Mouse (Mus musculus): ENCODE results near the gene Sufu. TPM values are rescaled to one million over a fixed set of nuclear protein-coding genes. Genes with fewer than 3 reads are reported as not detected.

The Sufu gene
- polyA plus RNA-seq, 2 experiments, result 30.6 to 35.5 TPM

DNA sequence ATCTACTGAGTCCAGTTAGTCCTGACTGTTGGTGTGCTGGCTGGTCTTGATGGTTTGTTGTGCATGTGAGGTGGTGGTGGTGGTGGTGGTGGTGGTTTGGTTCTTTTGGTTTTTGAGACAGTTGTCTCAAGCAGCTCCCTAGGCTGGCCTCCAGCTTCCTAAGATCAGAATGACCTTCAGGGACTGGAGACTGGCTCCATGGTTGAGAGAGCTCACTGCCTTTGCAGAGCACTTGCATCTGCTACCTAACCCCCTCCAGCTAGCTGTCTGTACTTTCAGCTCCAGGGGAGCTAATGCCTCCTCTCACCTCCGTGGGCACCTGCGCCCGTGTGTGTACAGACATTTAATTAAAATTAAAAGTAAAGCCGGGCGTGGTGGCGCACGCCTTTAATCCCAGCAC is 23.7 kb downstream of the Sufu start:
- DNase-seq (ENCODE audit: low spot score) (no peak), ATAC-seq (ENCODE audit: low FRiP score, low read depth) (no peak)
- no peak overlapping the region for H3K4me3 ChIP-seq (replicated peaks; ENCODE audit: low read length)
- no peak for TF ChIP-seq POLR2A (IDR thresholded peaks at IDR 0.05; ENCODE audit: borderline replicate concordance, extremely low read depth, insufficient read depth, insufficient read length)
- no peaks in the 10 kb centered on the region for H3K9me3 ChIP-seq (ENCODE audit: control insufficient read depth, low read length)
- H3K27ac ChIP-seq (replicated peaks; ENCODE audit: low read depth, low read length), result no peak overlapping the region
- no peak overlapping the region for H3K4me2 ChIP-seq (replicated peaks; ENCODE audit: low read depth, low read length, severe bottlenecking)
- peaks cover 15% of the 10 kb centered on the region for H3K4me1 ChIP-seq (ENCODE audit: control insufficient read depth, insufficient read depth, low read length)
- no peak overlapping the region for H3K9ac ChIP-seq (ENCODE audit: low read depth, low read length, severe bottlenecking)
- WGBS, result 94% methylated on average over 7 of the region's 7 CpGs
- no peaks in the 10 kb centered on the region for H3K27me3 ChIP-seq (ENCODE audit: control insufficient read depth, insufficient read depth, low read length)
- H3K36me3 ChIP-seq (ENCODE audit: control insufficient read depth, insufficient read depth, low read length), result peaks cover 12% of the 10 kb centered on the region

DNA sequence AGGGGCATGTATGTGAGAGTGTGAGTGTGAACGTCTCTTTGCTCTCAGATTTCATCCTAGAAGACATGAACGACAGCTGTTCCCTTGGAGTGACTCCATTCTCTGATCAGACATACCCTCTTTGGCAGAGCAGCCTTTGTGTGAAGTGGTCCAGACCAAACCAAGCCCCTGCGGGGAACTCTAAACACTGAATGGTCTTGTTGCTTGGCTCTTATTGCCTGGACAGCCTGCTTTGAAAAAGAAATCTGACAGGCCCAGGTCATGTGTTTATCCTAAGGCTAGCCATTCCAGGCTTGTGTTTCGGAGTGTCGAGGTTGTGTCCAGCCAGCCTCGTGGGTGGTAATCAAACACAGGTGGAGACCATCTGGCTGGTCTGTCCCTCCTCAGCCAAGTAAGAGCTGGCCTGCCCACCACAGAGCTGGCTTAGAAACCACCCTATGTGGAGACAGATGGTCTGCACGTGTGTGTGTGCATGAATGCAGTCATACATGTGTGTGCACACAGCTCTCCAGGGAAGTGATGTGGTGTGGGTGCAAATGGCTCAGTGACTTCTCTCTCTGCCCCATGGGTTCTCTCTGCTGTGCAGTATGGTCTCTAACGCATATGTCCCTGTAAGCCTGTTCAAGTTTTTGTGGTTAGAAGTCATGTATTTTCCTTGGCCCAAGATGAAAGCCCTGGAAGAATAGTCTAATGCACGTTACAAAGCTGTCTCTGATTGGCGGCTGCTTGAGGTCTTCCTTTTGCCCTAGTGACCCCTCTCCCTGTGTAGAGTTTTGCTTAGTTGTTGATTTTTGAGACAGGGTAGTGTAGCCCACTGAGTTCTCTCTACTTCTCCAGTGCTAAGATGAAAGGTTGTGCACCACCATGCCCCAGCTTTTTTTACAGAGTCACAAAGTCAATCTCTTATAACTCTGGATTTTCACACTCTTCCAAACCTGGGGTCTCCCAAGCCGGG is 26.0 kb downstream of the Sufu start:
- ATAC-seq (ENCODE audit: low FRiP score, low read depth) (peak; percentile 84), DNase-seq (ENCODE audit: low spot score) (peak; percentile 58)
- Histone ChIP-seq H3K27ac (replicated peaks; ENCODE audit: low read depth, low read length) (peak overlapping the region; percentile 53), H3K36me3 (ENCODE audit: control insufficient read depth, insufficient read depth, low read length) (peaks cover 21% of the 10 kb centered on the region), H3K4me2 (replicated peaks; ENCODE audit: low read depth, low read length, severe bottlenecking) (no peak overlapping the region), H3K4me1 (ENCODE audit: control insufficient read depth, insufficient read depth, low read length) (peaks cover 15% of the 10 kb centered on the region), H3K9ac (ENCODE audit: low read depth, low read length, severe bottlenecking) (no peak overlapping the region), H3K9me3 (ENCODE audit: control insufficient read depth, low read length) (no peaks in the 10 kb centered on the region), H3K27me3 (ENCODE audit: control insufficient read depth, insufficient read depth, low read length) (no peaks in the 10 kb centered on the region), H3K4me3 (replicated peaks; ENCODE audit: low read length) (no peak overlapping the region)
- 19% methylated on average over 11 of the region's 11 CpGs for WGBS
- TF ChIP-seq POLR2A (IDR thresholded peaks at IDR 0.05; ENCODE audit: borderline replicate concordance, extremely low read depth, insufficient read depth, insufficient read length), result no peak

DNA sequence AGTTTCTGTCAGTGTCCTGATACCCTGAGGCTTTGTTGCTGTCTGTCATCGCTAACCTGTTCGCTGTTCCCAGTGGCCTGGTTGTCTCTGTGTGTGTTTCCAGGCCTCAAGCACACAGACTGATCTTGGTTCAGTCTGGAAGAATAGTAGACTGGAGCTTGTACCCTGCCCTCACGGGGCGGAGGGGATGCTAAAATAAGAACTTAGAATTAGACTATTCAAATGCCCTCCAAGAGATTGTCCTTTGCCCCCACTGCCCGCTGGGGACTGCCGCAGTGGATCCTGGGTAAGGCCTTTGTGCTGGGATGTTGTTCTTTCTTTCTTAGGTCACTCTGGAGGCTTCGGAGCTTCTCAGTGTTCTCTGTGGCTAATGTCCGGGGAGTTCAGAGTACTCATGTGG is 28.6 kb downstream of the Sufu start:
- 90% methylated on average over 8 of the region's 8 CpGs for WGBS
- TF ChIP-seq POLR2A (IDR thresholded peaks at IDR 0.05; ENCODE audit: borderline replicate concordance, extremely low read depth, insufficient read depth, insufficient read length), result no peak
- Histone ChIP-seq H3K27me3 (ENCODE audit: control insufficient read depth, insufficient read depth, low read length) (no peaks in the 10 kb centered on the region), H3K27ac (replicated peaks; ENCODE audit: low read depth, low read length) (no peak overlapping the region), H3K4me2 (replicated peaks; ENCODE audit: low read depth, low read length, severe bottlenecking) (no peak overlapping the region), H3K4me3 (replicated peaks; ENCODE audit: low read length) (no peak overlapping the region), H3K36me3 (ENCODE audit: control insufficient read depth, insufficient read depth, low read length) (peaks cover 23% of the 10 kb centered on the region), H3K4me1 (ENCODE audit: control insufficient read depth, insufficient read depth, low read length) (peaks cover 15% of the 10 kb centered on the region), H3K9me3 (ENCODE audit: control insufficient read depth, low read length) (no peaks in the 10 kb centered on the region), H3K9ac (ENCODE audit: low read depth, low read length, severe bottlenecking) (no peak overlapping the region)
- no peak for ATAC-seq (ENCODE audit: low FRiP score, low read depth)
- no peak for DNase-seq (ENCODE audit: low spot score)

DNA sequence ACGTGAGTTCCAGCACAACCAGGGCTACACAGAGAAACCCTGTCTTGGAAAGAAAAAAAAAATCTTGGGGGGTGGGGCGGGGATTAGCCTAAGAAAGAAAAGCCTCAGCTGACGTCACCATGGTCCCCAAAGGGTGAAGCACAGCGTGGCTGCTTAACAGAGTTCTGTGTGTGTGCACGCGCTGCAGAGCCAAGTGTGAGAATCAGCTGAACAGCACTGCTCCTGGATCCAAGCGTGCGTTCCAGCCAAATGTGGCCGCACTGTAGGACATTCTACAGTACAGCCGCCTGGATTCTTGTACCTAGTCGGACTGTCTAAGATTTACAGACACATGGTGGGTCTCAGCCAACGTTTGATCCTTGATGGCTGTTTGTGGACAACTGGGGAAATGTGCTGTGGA is 29.8 kb downstream of the Sufu start:
- Histone ChIP-seq H3K27ac (replicated peaks; ENCODE audit: low read depth, low read length) (no peak overlapping the region), H3K36me3 (ENCODE audit: control insufficient read depth, insufficient read depth, low read length) (peaks cover 23% of the 10 kb centered on the region), H3K9ac (ENCODE audit: low read depth, low read length, severe bottlenecking) (no peak overlapping the region), H3K4me3 (replicated peaks; ENCODE audit: low read length) (no peak overlapping the region), H3K4me2 (replicated peaks; ENCODE audit: low read depth, low read length, severe bottlenecking) (no peak overlapping the region), H3K4me1 (ENCODE audit: control insufficient read depth, insufficient read depth, low read length) (peaks cover 15% of the 10 kb centered on the region), H3K27me3 (ENCODE audit: control insufficient read depth, insufficient read depth, low read length) (no peaks in the 10 kb centered on the region), H3K9me3 (ENCODE audit: control insufficient read depth, low read length) (no peaks in the 10 kb centered on the region)
- WGBS, result 86% methylated on average over 12 of the region's 12 CpGs
- no peak for DNase-seq (ENCODE audit: low spot score)
- ATAC-seq (ENCODE audit: low FRiP score, low read depth), result no peak
- TF ChIP-seq POLR2A (IDR thresholded peaks at IDR 0.05; ENCODE audit: borderline replicate concordance, extremely low read depth, insufficient read depth, insufficient read length), result no peak

DNA sequence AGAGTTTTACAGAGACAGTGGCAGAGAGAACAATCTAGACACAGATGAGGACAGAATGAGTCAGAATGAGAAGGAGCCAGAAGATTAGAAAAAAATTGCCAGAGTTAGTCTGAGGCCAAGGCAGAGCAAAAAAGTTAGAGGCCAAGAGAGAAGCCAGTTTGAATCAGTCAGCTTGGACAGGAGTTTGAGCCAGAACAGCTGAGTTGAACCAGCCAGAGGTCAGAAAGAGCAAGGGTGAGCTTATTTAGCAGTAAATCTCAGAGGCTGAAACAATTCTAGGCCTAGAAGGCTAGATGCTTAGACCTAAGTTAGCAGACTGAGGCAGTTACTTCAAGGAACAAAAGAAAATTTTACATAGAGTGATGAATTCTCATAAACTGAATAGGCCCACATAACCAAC is 32.6 kb downstream of the Sufu start:
- no peaks in the 10 kb centered on the region for H3K4me1 ChIP-seq (ENCODE audit: control insufficient read depth, insufficient read depth, low read length)
- ATAC-seq (ENCODE audit: low FRiP score, low read depth), result no peak
- H3K36me3 ChIP-seq (ENCODE audit: control insufficient read depth, insufficient read depth, low read length), result peaks cover 23% of the 10 kb centered on the region
- no peak overlapping the region for H3K4me3 ChIP-seq (replicated peaks; ENCODE audit: low read length)
- H3K4me2 ChIP-seq (replicated peaks; ENCODE audit: low read depth, low read length, severe bottlenecking), result no peak overlapping the region
- TF ChIP-seq POLR2A (IDR thresholded peaks at IDR 0.05; ENCODE audit: borderline replicate concordance, extremely low read depth, insufficient read depth, insufficient read length), result no peak
- no peak overlapping the region for H3K9ac ChIP-seq (ENCODE audit: low read depth, low read length, severe bottlenecking)
- H3K9me3 ChIP-seq (ENCODE audit: control insufficient read depth, low read length), result no peaks in the 10 kb centered on the region
- no peak for DNase-seq (ENCODE audit: low spot score)
- H3K27ac ChIP-seq (replicated peaks; ENCODE audit: low read depth, low read length), result no peak overlapping the region
- no peaks in the 10 kb centered on the region for H3K27me3 ChIP-seq (ENCODE audit: control insufficient read depth, insufficient read depth, low read length)
